Mouse (Mus musculus): ENCODE data around the gene Cldn18.

DNA sequence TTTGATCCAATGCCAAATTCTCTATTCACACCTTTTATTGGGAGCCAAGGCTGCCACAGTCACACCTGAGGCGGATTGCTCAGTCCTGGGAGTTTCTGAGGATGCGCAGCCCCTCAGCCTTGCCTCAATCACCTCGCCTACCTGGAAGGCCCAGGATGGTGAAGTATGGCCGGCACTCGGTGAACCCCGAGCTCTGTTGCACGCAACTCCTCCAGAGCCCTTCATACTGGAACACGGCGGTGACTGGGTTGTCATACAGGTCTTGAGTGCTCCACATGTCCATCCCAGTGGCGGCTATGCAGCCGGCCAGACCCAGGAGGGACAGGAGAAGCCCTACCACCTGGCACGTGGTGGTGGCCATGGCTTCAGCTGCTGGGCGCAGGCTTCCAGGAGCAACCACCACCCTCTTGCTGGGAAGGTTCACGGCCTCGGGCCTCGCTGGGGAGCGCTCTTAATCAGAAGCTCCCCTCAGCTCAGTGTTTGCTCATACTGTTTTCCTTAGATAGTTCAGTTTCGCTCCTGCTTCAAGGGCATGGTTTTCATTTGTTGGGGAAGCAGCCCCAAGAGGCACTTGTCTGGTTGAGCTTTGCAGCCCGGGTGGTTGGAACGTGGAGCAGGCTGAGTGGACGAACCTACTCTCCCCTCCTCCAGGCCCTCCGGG is 7.3 kb downstream of the Cldn18 start:
- TF ChIP-seq CTCF (IDR thresholded peaks at IDR 0.05; ENCODE audit: borderline replicate concordance, insufficient read depth, low read depth, low read length) (no peak), POLR2A (IDR thresholded peaks at IDR 0.05; ENCODE audit: borderline replicate concordance, insufficient read depth, low read length) (no peak)
